Mouse (Mus musculus) CH12.LX (cell line): ENCODE results near the gene Siae. TPM values are rescaled to one million over a fixed set of nuclear protein-coding genes. Genes with fewer than 3 reads are reported as not detected.

Source experiments
- DNase-seq: peaks from one replicate; pipeline ENCODE4 v3.0.0-alpha.2; 2013; ENCODE audit errors: extremely low read depth
- H3K27ac ChIP-seq: 2 replicates; pipeline ENCODE4 v1.5.1; 2012; ENCODE audit warnings: low read depth, mild to moderate bottlenecking, control low read depth, moderate library complexity; ENCODE audit not compliant: insufficient read depth
- H3K27me3 ChIP-seq: replicated peaks from 2 replicates; pipeline ENCODE3; 2012; ENCODE audit warnings: inconsistent platforms
- H3K36me3 ChIP-seq, 2 experiments: replicated peaks in 1 of 2; 2 replicates each; pipeline versions ENCODE3 to v1.6.1; 2012; ENCODE audit warnings: inconsistent platforms in 1 of 2, low read length in 1 of 2, mild to moderate bottlenecking in 1 of 2, mixed read lengths in 1 of 2, moderate library complexity in 1 of 2; ENCODE audit not compliant: control insufficient read depth in 1 of 2, insufficient read depth in 1 of 2
- H3K4me1 ChIP-seq, 2 experiments: 2 replicates each; pipeline ENCODE4 v1.6.1; 2012; ENCODE audit warnings: inconsistent platforms in 1 of 2, moderate library complexity in 1 of 2; ENCODE audit not compliant: insufficient read depth in 2 of 2, control insufficient read depth in 1 of 2
- H3K4me2 ChIP-seq: 2 replicates; pipeline ENCODE4 v1.6.1; 2012; ENCODE audit warnings: low read depth, mild to moderate bottlenecking, control low read depth; ENCODE audit not compliant: poor library complexity, insufficient read depth, severe bottlenecking
- H3K4me3 ChIP-seq, 3 experiments: fragments of 150-350 bp in 1 of 3; sonication (generic) in 1 of 3; replicated peaks in 1 of 3; 2 replicates each; pipeline versions ENCODE3 to v1.5.1; 2011 to 2012; ENCODE audit warnings: low read depth in 2 of 3, low read length in 2 of 3, mild to moderate bottlenecking in 2 of 3, moderate library complexity in 2 of 3, control low read depth in 1 of 3, improper control_type of control experiment in 1 of 3, inconsistent platforms in 1 of 3, mixed read lengths in 1 of 3; ENCODE audit not compliant: poor library complexity in 1 of 3
- H3K79me2 ChIP-seq: replicated peaks from 2 replicates; pipeline ENCODE4 v1.6.1; 2012; ENCODE audit warnings: mild to moderate bottlenecking, moderate library complexity; ENCODE audit not compliant: control insufficient read depth, poor library complexity, insufficient read depth, severe bottlenecking; ENCODE audit errors: extremely low read depth
- H3K9ac ChIP-seq: 2 replicates; pipeline ENCODE4 v1.6.1; 2012; ENCODE audit warnings: low read depth, mild to moderate bottlenecking, control low read depth, moderate library complexity; ENCODE audit not compliant: insufficient read depth
- H3K9me3 ChIP-seq: replicated peaks from 2 replicates; pipeline ENCODE3; 2012; ENCODE audit warnings: low read length, inconsistent platforms, mixed read lengths
- BHLHE40 ChIP-seq: IDR thresholded peaks from 2 replicates; pipeline ENCODE4 v1.6.1; 2011; ENCODE audit warnings: mild to moderate bottlenecking, low read depth, low read length, improper control_type of control experiment
- CHD1 ChIP-seq: IDR thresholded peaks from 2 replicates; pipeline ENCODE4 v1.6.1; 2012; ENCODE audit warnings: low read depth, low read length, improper control_type of control experiment, inconsistent platforms
- CHD2 ChIP-seq: IDR thresholded peaks from 2 replicates; pipeline ENCODE4 v1.6.1; 2011; ENCODE audit warnings: low read length, improper control_type of control experiment
- CTCF ChIP-seq, 2 experiments: IDR thresholded peaks in 1 of 2; conservative IDR thresholded peaks in 1 of 2; 2 replicates each; pipeline ENCODE4 v1.5.1; 2011 to 2012; ENCODE audit warnings: low read depth in 2 of 2, low read length in 2 of 2, improper control_type of control experiment in 1 of 2, inconsistent platforms in 1 of 2, mild to moderate bottlenecking in 1 of 2, moderate library complexity in 1 of 2
- E2F4 ChIP-seq: IDR thresholded peaks from 2 replicates; pipeline ENCODE4 v1.6.1; 2011; ENCODE audit warnings: low read depth, low read length, improper control_type of control experiment; ENCODE audit not compliant: insufficient replicate concordance
- JUND ChIP-seq: conservative IDR thresholded peaks from 2 replicates; pipeline ENCODE4 v1.6.1; 2011; ENCODE audit warnings: low read depth, low read length, improper control_type of control experiment
- MAFK ChIP-seq: IDR thresholded peaks from 2 replicates; pipeline ENCODE4 v1.6.1; 2011; ENCODE audit warnings: low read length, improper control_type of control experiment; ENCODE audit not compliant: insufficient replicate concordance
- MAX ChIP-seq: IDR thresholded peaks from 2 replicates; pipeline ENCODE4 v1.6.1; 2011; ENCODE audit warnings: low read length, improper control_type of control experiment
- MEF2A ChIP-seq: IDR thresholded peaks from 2 replicates; pipeline ENCODE4 v1.6.1; 2014; ENCODE audit warnings: low read depth, mild to moderate bottlenecking, inconsistent platforms, low read length, improper control_type of control experiment, borderline replicate concordance
- MXI1 ChIP-seq: IDR thresholded peaks from 2 replicates; pipeline ENCODE4 v1.6.1; 2011; ENCODE audit warnings: mild to moderate bottlenecking, low read depth, low read length, improper control_type of control experiment
- MYC ChIP-seq: IDR thresholded peaks from 2 replicates; pipeline ENCODE4 v1.6.1; 2011; ENCODE audit warnings: low read depth, mild to moderate bottlenecking, improper control_type of control experiment, low read length
- NRF1 ChIP-seq: IDR thresholded peaks from 2 replicates; pipeline ENCODE4 v1.6.1; 2014; ENCODE audit warnings: low read depth, mild to moderate bottlenecking, inconsistent platforms, low read length, improper control_type of control experiment, moderate library complexity
- POLR2AphosphoS2 ChIP-seq: IDR thresholded peaks from 2 replicates; pipeline ENCODE4 v1.6.1; 2011; ENCODE audit warnings: low read depth, low read length, improper control_type of control experiment
- RAD21 ChIP-seq: IDR thresholded peaks from 2 replicates; pipeline ENCODE4 v1.6.1; 2011; ENCODE audit warnings: low read depth, mild to moderate bottlenecking, low read length, improper control_type of control experiment, moderate library complexity
- RCOR1 ChIP-seq: conservative IDR thresholded peaks from 2 replicates; pipeline ENCODE4 v1.6.1; 2012; ENCODE audit warnings: low read depth, mild to moderate bottlenecking, inconsistent platforms, low read length, improper control_type of control experiment
- SIN3A ChIP-seq: IDR thresholded peaks from 2 replicates; pipeline ENCODE4 v1.6.1; 2012; ENCODE audit warnings: low read length, improper control_type of control experiment, inconsistent platforms
- SMC3 ChIP-seq: IDR thresholded peaks from 2 replicates; pipeline ENCODE4 v1.6.1; 2011; ENCODE audit warnings: low read depth, low read length, improper control_type of control experiment
- UBTF ChIP-seq: IDR thresholded peaks from 2 replicates; pipeline ENCODE4 v1.6.1; 2012; ENCODE audit warnings: low read depth, mild to moderate bottlenecking, inconsistent platforms, low read length, improper control_type of control experiment, moderate library complexity
- ZNF384 ChIP-seq: IDR thresholded peaks from 2 replicates; pipeline ENCODE4 v1.6.1; 2012; ENCODE audit warnings: low read depth, low read length, improper control_type of control experiment, inconsistent platforms
- dilution Hi-C: fragments of 300-500 bp; cut with MboI; formaldehyde crosslinking; loops from 2 replicates; pipeline ENCODE4 v1.14.3; 2020; ENCODE audit warnings: low sequenced_read_pairs; ENCODE audit not compliant: extremely low pct_unique_long_range_greater_than_20kb, extremely low pct_ligation_motif_present
- in situ Hi-C: fragments of 300-500 bp; cut with MboI; formaldehyde crosslinking; loops from 3 replicates; pipeline ENCODE4 v1.14.3; 2019; ENCODE audit warnings: low sequenced_read_pairs, low pct_ligation_motif_present, low pct_unique_long_range_greater_than_20kb, mixed read lengths
- polyA plus RNA-seq: library from polyadenylated mRNA; unstranded; fragments of >175 nt; gene quantifications from 2 replicates; pipeline ENCODE4 v1.2.1, GENCODE M21; 2012; ENCODE audit warnings: low read depth; ENCODE audit not compliant: insufficient read length
- total RNA-seq, 2 experiments: library from RNA; depleted of rRNA; stranded (reverse); fragments of 300-350 nt in 1 of 2; fragments of >200 nt in 1 of 2; gene quantifications; 2 replicates each; pipeline ENCODE4 v1.2.3; 2012 to 2014

Gene Siae
- total and polyA plus RNA-seq, 3 experiments: 6.2 to 8.6 (median 7.9) TPM

DNA sequence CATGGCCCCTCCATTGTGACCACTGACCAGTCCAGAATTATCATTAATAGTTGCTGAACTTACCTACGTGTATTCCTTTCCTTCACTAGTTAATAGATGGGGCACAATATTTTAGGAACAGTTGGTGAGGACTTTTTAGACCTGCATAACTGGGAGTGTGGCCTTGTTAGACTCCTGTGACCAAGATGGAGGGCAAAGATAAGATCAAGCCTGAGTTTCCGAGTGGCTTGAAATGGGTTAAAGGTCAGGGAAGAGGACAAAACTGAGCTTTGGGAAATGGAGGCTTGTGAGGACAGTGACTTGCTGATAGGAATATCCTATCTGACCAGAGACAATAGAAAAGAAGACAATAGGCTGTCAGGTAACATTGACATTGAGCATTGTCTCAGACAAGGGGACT lies 30.0 kb upstream of the Siae start:
- H3K4me3 ChIP-seq: no peak overlapping the region
- peaks cover 4 to 30% of the 10 kb centered on the region in 2 experiments for H3K36me3 ChIP-seq
- TF ChIP-seq MYC (no peak), BHLHE40 (no peak), MXI1 (no peak), UBTF (no peak), CHD1 (no peak), ZNF384 (no peak), RCOR1 (no peak), MAFK (no peak)

DNA sequence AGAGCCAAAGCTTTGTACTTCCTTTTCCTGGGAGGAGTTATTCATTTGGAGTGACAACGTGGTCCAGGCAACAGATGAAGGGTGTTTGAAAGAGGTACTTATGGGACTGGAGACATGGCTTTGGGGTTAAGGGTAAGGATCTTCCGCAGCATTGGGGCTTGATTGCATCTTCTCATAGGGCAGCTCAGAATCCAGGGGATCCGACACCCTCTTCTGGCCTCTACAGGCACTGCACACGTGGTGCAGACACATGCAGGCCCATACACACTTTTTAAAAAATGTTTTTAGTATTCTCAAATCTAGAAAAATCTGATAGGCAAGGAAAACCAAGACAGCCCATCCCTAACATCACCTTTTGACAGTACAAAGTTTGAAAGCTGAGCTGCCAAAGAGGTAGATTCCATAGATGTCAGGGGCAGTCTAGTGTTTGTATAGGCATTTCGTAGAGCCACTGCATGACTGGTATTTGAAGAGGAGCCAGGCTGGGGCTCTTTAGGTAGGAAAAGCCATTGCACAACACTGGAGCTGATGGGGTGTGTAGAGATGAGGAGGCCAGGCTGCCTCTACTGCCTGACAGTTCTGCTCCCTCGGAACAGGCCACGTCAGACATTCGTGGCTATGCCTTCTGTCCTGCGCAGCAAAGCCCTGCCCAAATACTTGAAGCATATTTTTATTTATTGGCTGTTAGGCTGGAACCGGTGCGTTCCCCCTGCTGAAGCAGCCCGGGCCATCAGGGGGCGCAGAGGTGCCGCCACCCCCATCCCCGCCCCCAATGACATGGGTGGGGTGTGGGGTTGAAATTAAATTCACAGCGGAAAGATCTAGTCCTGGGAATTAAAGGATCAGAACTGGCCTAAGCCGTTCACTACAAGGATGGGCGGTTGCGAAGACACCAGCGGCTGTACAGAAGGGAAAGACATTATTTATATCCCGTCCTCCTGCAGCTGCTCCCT lies 28.8 kb upstream of the Siae start:
- dilution Hi-C loops: no loop called here
- Histone ChIP-seq H3K36me3 (peaks cover 4 to 24% of the 10 kb centered on the region in 2 experiments), H3K4me3 (no peak overlapping the region), H3K27ac (no peak overlapping the region), H3K9me3 (no peaks in the 10 kb centered on the region), H3K4me2 (no peak overlapping the region), H3K79me2 (no peaks in the 10 kb centered on the region), H3K4me1 (peaks cover 14 to 35% of the 10 kb centered on the region in 2 experiments), H3K9ac (no peak overlapping the region), H3K27me3 (no peaks in the 10 kb centered on the region)
- no peak for DNase-seq
- in situ Hi-C loops: no loop called here
- TF ChIP-seq NRF1 (no peak), E2F4 (no peak), SMC3 (peak; percentile 15; the same call in 1 of the 2 replicates), POLR2AphosphoS2 (no peak), SIN3A (no peak), CTCF (conservative IDR thresholded peaks at IDR 0.05 in 1 of 2, IDR thresholded peaks at IDR 0.05 in 1 of 2; ENCODE audit: low read depth in 2 of 2, low read length in 2 of 2) (peak in 1 of 2 experiments; percentile 19; a peak in 1 of 4 replicates), CHD2 (no peak), JUND (no peak), RCOR1 (no peak), MEF2A (no peak), RAD21 (no peak), MAX (no peak)

More for the DNA sequence above, 30.0 kb upstream of the Siae start:
- peaks cover 11 to 24% of the 10 kb centered on the region in 2 experiments for H3K4me1 ChIP-seq
- no peak overlapping the region for H3K9ac ChIP-seq
- H3K27ac ChIP-seq: no peak overlapping the region
- in situ Hi-C loops (no loop called here), dilution Hi-C loops (no loop called here)
- no peak for DNase-seq
- H3K79me2 ChIP-seq: no peaks in the 10 kb centered on the region
- H3K27me3 ChIP-seq: no peaks in the 10 kb centered on the region
- H3K9me3 ChIP-seq: no peaks in the 10 kb centered on the region
- no peak overlapping the region for H3K4me2 ChIP-seq
